Mouse (Mus musculus) CH12.LX (cell line): ENCODE measurements around the gene Il5.
A peak's percentile ranks its signal among the peaks of the same experiment; 100 is the strongest.

ENCODE experiments used
- CTCF ChIP-seq, 2 experiments: IDR thresholded peaks in 1 of 2; conservative IDR thresholded peaks in 1 of 2; 2 replicates each; pipeline ENCODE4 v1.5.1; 2011 to 2012; ENCODE audit warnings: low read depth in 2 of 2, low read length in 2 of 2, improper control_type of control experiment in 1 of 2, inconsistent platforms in 1 of 2, mild to moderate bottlenecking in 1 of 2, moderate library complexity in 1 of 2
- E2F4 ChIP-seq: IDR thresholded peaks from 2 replicates; pipeline ENCODE4 v1.6.1; 2011; ENCODE audit warnings: low read depth, low read length, improper control_type of control experiment; ENCODE audit not compliant: insufficient replicate concordance
- ELF1 ChIP-seq: IDR thresholded peaks from 2 replicates; pipeline ENCODE4 v1.6.1; 2014; ENCODE audit warnings: low read depth, mild to moderate bottlenecking, inconsistent platforms, low read length, improper control_type of control experiment
- MXI1 ChIP-seq: IDR thresholded peaks from 2 replicates; pipeline ENCODE4 v1.6.1; 2011; ENCODE audit warnings: mild to moderate bottlenecking, low read depth, low read length, improper control_type of control experiment
- NRF1 ChIP-seq: IDR thresholded peaks from 2 replicates; pipeline ENCODE4 v1.6.1; 2014; ENCODE audit warnings: low read depth, mild to moderate bottlenecking, inconsistent platforms, low read length, improper control_type of control experiment, moderate library complexity
- POLR2A ChIP-seq: IDR thresholded peaks from 2 replicates; pipeline ENCODE4 v1.6.1; 2011; ENCODE audit warnings: low read depth, mild to moderate bottlenecking, improper control_type of control experiment, low read length
- TCF12 ChIP-seq: IDR thresholded peaks from 2 replicates; pipeline ENCODE4 v1.6.1; 2014; ENCODE audit warnings: low read depth, mild to moderate bottlenecking, inconsistent platforms, low read length, improper control_type of control experiment
- UBTF ChIP-seq: IDR thresholded peaks from 2 replicates; pipeline ENCODE4 v1.6.1; 2012; ENCODE audit warnings: low read depth, mild to moderate bottlenecking, inconsistent platforms, low read length, improper control_type of control experiment, moderate library complexity

- TF ChIP-seq TCF12 = no peak
- TF ChIP-seq E2F4 = no peak
- peak in 1 of 2 experiments; percentile 48; a peak in 2 of 4 replicates for TF ChIP-seq CTCF (conservative IDR thresholded peaks at IDR 0.05 in 1 of 2, IDR thresholded peaks at IDR 0.05 in 1 of 2; ENCODE audit: low read depth in 2 of 2, low read length in 2 of 2)
- no peak for TF ChIP-seq NRF1
- TF ChIP-seq POLR2A = no peak
- no peak for TF ChIP-seq UBTF
- no peak for TF ChIP-seq MXI1
- TF ChIP-seq ELF1 = no peak
Observed at GRCm38 (mm10) chr11:53681686-53682085, 38.9 kb upstream of the Il5 start.
